Mouse (Mus musculus) kidney, adult 11 months (tissue): ENCODE results near the gene Syt7.
A peak's percentile ranks its signal among the peaks of the same experiment; 100 is the strongest.

Experiments
- DNase-seq: peaks from one replicate; pipeline ENCODE4 v3.0.0; 2022

The Syt7 gene

DNA sequence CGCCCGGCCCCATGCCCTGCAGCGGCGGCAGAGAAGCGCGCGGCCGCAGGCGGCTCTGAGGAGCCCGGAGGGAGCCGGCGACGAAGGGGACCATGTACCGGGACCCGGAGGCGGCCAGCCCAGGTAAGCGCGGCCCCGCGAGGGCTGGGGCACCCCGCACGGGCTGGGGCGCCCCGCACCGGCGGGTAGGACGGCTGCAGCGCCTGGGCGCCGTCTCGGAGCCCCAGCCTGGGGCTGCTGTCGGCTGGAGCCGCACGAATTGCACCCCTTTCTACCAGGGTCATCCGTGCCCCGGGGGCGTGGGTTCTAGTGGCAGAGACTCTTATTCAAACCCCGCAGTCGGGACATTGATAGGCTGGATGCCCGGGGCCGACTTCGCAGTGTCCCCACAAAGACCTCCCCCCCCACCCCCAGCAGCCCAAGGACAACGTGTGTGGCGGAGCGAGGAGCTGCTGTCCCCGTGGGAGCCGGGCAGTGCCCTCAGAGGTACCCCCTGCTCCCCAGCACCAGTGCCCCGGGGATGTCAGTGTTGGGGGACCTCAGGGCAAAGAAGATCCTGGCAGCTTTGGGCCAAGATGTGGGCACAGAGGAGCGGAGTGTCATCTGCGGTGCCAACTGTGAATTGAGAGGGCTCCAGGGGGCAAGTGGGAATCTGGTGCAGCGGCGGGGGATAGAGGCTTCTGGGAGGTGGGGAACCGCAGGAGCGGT is 655 bp downstream of the Syt7 start:
- DNase-seq = no peak

DNA sequence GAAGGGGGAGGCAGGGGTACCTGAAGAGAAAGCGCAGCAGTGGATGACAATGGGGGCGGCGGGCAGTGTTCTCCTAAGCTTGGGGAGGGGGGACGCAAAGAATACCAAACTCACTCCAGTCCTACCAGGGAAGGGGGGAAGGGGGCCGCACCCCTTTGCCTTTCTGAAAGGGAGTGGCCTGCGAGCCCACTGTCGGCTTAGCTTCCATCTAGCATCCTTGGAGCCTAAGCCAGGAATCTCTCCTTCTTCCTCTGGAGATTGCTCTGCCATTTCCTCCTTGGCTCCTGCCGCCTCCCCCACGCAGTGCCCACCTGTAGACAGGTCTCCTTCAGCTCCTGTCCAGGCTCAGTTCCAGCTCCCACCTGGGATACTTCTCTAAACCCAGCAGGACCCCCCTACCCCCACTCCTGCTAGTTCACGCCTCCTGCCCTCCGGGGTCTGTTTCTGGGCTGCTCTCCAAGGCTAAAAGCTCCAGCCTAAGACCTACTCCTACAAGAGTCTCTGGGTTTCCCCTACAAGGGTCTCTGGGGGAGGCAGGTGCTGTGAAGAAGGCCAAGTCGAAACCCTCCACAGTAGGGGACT is 1.3 kb downstream of the Syt7 start:
- DNase-seq = no peak

DNA sequence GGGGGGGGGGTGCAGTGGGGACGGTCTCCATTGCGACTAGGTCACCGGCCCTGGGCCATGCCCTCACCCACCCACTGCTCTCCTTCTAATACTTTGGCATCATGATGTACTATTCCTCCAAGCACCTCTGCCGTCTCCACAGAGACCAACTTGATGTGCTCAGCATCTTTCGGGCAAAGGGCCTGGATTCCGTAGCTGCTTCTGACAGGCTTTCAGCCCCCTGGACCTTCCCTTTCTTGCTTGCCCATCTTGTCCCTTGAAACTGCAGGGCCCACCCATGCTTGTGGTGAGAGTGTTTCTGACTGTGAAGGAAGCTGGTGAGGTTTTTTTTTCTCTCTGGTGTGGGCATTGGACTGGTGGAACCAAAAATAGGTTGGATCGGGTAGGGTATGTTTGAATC is 2.1 kb downstream of the Syt7 start:
- DNase-seq = no peak

DNA sequence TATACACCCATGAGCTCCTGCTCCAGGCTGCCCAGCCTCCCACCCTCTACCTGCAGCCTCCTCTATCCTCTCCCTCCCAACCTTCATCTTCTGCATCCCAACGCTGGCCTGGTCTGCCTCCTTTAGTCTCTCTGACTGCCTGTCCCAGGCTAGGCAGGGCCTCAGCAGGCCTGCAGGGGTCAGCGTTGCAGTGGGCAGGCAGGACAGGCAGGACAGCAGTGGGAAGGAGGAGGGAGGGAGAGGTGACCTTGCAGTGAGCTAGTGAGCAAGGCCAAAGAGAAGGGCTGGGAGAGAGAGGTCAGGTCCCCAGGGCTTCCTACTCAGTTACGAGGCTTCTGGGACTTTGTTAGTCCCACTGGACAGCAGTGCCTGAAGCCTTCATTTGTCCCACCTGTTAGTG is 3.1 kb downstream of the Syt7 start:
- DNase-seq = peak; percentile 50

DNA sequence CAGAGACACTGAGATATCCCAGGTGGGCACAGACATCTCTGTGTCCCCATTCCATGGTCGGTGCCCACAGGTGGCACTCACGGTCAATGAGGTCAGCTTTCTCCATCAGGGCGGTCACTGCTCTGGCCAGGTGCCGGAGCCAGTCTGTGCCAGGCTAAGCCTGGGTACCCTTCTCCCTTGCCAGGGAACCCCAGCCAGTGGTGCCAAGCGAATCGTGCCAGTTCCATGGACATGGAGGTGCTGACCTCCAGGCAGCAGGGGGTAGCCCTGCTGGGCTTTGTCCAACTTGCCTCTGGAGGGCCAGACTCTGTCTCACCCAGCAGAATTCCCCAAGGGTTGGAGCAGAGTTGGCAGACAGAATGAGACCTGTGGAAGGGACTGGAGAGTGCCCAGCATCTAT is 4.6 kb downstream of the Syt7 start:
- DNase-seq = peak; percentile 61

DNA sequence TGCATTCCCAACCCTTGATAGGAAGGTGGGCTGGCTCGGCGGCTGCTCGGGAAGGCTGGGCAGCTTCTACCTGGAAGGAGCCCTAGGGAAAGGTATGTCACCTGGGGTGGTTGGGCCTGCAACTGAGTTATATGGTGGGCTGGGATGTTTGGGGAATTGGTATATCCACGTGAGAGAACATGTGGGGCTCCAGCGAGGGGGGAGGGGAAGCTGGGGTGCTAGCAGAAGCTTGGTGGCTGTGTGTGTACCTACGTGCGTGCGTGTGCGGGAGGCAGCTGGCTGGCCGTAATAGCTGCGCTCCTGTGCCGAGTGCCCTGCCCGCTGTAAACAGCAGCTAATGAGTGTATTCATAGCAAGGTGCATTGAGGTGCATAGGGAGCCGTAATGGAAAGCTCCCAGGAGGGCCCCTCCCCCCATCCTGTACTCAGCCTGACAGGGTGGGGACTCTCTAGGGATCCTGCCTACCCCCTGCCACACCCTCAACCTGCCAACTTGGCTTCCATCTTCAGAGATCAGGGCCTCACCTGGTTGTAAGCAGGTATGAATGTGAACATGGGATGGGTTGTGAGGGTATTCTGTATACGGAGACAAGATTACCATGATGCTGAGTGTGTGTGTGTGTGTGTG is 5.1 kb downstream of the Syt7 start:
- DNase-seq = no peak

DNA sequence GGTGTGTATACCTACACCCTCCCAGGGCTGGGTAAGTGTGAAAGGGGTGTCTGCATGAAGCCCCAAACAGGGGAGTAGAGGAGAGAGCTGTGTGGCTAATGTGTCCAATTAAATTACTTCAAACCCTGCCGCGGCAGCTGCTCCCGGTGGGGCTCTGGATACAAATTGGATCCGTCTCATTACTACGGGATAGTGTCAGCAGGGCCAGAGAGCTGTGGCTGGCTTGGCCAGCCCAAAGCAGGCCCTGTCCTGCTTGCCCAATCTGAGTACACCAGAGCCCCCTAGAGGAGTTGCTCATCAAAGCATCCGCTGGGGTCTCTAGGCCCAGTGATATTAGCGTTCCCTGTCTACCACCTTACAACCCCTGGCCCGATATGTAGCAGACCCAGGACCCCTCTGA is 6.3 kb downstream of the Syt7 start:
- DNase-seq = no peak

DNA sequence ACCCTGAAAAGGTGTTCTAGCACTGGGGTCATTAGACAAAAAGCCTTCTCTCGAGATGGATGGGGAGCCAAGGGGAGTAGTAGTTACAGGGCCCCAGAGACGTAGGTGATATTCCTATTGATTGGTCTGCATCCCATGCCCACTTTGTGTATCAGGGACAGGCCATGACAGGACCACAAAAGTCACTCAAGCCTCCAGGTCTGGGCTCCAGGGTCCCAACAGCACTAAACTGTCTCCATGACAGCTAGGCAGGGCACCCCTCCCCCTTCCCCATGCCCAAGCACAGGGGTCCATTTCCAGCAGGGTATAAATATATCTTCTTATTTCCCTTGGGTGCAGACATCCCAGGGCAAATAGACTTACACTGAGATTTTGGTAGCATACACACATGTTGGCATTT is 8.1 kb downstream of the Syt7 start:
- no peak for DNase-seq

DNA sequence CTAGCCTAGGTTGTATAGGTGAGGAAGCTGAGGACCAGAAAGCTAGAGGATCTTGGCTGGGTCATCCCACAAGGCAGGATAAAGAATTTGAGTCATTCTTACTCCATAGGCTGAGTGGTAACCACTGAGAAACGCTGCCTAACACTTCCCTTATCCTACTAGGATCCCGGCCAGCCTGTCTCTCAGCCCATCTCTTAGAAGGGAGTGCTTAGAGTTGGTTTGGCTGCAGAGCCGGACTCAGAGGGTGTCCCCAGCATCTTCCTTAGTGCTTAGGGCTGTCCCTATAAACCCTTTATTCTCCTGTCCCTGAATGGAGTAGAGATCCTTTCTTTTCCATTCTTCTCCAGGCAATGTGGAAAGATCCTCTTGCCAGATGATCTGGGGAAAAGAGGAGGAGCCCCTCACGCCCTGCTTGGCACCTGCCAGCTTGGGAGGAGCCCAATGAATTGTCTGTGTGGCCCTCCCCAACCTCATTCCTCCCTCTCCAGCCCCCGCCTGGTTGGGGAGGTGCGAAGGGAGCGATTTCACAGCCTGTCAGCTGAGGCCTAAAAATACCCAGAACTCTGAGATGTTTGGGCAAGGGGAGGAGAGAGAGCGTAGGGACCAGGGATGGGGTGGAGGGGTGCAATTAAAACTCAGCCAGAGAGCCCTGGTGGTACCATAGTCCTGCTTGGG is 8.7 kb downstream of the Syt7 start:
- no peak for DNase-seq

DNA sequence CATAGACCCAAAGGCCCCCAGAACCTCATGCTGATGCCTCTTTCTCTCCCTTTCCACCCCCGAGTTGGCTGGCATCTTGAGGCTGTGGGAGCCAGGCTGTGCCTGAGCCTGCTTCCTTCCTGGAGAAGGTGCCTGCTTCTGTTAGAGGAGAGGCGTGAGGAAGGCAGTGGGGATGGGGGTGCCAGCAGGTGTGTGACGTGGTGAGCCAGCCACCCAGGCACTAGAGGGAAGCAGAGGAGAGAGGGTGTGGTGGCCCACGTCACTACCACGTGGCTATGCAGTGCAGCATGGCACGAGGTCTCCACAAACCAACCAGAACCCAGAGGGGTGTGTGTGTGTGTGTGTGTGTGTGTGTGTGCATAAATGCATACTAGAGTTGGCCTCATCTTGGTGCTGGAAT is 9.4 kb downstream of the Syt7 start:
- DNase-seq = peak; percentile 26

DNA sequence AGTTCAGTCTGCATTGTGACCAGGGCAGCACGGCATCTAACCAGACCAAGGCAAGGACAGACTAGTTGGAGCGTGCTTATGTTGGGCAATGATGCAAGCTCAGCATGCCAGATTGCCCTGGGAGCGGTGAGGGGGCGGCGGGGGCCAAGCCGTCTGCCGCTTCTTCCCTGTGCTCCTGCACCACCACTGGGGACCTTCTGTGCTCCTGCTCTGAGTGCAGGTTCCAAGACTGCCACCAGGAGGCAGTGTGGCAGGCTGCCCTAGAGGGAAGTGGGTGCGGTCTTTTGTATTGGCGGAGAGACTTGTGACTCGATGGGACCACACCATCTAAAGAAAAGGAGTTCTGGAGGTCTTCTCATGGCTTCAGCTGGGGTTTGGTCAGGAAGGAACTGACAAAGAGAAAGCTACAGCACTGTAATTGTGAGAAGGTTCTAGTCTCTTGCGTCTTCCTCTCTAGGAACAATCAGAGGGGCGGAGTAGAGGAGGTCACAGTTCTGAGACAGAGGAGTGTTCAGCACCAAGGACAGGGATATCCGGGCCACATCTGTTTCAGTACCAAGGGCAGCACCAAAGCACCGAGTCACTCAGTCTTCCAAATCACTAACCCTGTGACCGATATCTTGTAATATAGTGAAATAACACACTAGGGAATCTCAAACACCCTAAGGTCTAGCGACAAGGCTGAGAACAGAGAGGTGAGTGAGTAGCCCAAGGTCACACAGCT is 14.0 kb downstream of the Syt7 start:
- peak; percentile 30 for DNase-seq

DNA sequence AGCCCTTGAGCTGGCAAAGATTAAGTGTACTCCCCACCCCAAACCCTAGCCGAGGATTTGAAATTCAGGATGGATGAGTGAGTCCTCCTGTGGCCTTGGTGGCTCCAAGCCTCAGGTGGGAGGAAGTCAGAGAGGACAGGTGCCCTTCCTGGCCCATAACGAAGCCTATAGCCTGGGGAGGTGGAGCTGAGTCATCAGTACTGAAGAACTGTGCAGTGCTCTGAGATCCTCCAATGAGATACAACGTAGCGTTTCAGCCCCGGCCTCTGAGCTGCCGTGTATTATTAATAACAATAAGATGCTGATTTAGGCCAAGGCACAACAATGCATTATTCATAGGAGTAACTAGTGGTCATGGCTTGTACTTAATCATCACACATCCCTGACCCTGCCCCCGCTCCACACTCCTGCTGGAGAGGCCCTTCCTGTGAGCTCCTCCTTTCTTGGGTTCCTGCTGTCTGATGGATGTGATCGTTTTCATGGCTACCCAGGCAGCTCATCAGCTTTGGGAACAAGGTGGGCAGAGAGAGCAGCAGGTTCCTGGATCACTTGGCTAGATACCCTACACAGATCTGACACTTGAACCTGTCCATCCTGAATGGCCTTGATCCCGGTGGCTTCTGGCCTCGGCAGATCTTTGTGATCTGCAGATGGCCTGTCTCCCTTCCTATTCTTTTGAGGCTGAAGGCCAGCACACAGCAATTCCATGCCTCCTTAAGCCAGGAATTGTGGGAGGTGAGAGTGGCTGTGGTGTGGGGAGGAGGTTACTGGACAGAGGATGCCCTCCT is 14.9 kb downstream of the Syt7 start:
- no peak for DNase-seq

DNA sequence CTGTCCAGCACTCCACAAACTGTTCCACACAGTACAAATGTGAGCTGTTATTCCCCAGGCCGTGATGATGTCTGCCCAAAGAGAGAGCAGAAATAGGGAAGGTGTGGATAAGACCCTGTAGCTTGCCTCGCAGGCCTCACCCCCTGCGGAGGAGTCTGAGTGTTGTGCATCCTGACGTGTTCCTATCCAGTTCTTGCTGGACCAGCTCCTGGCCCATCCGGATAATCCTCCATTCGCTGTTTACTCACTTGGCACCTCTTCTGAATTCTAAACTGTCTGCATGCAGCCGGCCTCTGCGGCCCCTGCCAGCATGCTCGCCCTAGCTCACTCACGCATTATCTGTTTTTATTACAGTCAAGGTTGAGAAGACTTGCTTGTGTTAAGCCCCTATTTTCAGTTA is 15.5 kb downstream of the Syt7 start:
- DNase-seq = no peak

DNA sequence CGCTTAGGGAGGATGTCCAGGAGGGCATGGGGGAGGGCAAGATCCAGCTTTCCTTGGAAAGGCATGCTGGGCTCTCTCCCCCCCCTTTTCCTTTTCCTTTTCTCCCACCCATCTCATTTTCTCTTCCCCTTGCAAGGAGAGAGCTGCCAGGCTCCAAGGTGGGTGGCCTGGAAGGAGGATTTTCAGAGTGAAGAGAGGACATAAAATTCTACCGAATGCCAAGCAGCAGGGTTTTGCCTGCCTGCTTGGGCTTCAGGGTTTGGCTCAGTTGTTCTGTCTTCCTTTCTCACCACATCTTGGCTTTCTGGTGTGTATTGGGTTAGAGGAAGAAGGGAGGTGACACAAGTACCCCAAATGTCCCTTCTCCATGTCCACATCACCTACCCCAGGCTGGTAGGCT is 16.0 kb downstream of the Syt7 start:
- DNase-seq = no peak

DNA sequence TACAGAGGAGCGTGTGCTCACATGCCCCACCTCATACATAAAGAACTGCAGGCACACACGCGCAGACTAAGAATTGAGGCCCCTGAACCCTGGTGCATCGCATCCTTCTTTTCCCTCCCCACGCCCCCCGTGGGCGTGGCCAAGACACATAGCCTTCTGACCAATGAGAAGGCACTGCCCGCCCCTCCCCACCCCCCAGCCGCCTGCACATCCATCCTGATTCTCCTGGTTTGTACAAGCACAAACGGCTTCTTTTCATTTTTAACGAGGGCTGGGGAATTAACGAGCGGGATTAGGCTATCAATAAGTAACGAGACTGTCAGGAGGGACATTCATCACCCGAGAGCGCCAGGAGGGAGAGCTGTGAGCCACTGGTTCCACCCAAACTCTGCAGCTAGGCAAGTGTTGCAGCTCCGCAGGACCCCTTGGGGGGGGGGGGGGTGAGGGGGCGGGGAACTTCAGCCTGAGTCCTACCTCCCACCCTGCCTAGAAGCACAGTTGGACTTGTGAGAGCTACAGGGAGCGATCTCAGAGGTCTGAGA is 24.9 kb downstream of the Syt7 start:
- DNase-seq = peak; percentile 47

DNA sequence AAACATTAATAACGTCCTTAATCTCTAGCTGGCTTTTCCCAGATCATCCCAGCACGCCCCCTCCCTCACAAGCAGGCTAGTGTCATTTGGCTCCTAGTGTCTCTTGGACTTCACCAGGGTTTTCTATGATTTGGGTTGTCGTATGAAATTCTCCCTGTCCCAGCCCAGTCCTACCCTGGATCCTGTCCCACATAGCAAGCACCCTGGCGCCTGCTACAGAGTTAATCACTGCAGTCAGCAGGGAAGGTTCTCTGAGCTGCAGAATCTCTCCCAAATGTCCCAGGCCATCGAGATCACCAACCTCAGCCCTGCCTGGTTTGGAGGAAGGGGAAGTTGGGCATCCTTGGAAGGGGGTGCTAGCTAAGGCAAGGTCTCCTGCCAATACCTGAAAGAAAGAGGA is 26.6 kb downstream of the Syt7 start:
- DNase-seq = no peak

DNA sequence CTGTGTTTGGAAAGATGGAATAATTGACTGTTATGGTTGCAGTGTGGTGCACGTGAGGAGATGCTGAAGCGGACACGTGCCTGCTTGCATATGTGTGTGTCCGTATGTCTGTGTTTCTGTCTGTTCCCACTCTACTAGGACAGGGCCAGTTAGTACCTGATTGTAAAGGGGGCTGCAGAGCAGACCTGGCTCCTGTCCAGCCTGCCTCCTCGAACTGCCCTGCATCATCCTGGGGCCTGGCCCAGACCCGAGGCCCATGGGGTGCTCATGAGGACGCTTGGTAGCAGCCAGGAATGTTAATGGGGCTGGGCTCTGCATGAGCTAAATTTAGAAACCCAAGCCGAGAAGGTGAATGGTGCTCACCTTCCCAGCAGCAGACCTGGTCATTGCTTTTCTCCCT is 28.0 kb downstream of the Syt7 start:
- peak; percentile 77 for DNase-seq

DNA sequence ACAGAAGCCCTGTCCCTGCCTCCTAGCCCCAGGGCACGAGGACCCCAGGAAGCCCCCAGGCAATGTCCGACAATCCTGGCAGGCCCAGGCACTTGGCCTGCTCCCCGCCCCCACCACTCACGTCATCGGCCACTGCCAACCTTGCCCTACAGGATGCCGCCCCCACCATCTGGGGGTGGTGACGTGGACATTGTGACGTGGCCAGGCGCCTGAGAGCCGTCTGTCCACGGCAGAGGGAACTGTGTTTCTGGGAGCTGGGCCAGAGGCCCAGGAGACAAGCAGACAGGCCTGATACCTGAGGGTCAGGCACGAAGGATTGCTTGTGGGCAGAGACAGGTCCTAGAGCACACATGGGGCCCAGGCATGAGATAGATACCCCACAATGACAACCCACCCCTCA is 28.5 kb downstream of the Syt7 start:
- DNase-seq = peak; percentile 50

DNA sequence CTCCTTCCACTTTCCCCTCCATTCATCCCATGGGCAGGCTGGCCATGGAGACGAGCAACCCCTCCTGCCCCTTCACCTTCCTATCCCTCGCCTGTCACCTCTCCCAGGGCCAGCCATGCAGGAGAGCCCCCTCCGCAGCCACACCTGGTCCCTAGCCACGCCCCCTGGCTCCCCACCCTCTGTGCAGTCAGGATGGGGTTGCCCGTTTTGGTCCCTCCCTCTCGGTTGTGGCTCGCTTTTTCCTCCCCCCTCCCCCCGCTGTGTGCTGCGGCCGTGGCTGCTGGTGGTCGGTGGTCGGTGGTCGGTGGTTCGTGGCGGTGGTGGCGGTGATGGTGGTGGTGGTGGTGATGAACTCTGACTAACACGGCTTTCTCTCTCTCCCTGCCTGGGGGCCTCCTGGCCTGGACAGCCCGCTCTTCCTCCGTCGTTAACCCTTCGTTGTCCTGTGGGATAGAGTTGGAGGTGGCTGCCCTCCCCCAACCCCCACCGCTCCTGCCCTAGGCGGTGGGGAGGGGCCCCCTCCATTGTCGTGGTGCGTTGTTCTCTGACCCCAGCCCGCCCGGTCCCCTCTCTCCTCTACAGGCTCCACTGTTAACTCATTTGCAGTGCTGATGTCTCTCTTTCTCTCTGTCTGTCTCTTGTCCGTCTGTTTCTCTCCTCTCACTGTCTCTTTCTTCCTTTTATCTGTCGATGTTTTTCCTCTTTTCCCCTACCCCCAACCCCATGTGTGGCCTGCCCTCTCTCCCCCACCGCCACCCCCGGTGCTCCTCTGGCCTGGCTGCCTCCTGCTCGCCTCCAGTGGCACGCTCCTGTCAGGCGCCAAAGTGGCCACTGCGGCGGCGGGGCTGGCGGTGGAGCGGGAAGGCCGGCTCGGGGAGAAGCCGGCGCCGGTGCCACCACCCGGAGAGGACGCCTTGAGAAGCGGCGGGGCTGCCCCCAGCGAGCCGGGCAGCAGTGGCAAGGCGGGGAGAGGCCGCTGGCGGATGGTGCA is 33.4 kb downstream of the Syt7 start:
- DNase-seq = no peak

DNA sequence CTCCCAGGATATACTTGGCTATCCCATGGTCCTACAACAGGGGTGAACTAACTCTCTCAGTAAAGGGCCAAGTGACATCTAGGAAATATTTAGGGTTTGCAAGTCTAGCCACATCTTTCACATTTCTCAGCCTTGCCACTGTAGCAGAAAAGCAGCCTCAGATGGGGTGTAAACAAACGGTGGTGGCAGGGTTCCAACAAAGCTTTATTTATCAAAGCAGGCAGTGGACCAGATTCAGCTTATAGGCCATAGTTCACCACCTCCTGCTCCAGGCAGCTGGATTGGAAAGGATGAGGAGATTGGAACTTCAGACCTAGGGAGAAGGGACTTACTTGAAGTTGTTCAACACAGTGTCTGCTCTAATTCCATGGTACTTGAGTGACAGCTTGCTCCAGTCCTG is 35.9 kb downstream of the Syt7 start:
- DNase-seq = no peak
